Mouse (Mus musculus): Measurements from ENCODE around the gene Fmo1.

Gene Fmo1

GRCm38 (mm10) chr1:162866280-162866681 lies at the start of gene Fmo1:
Gene Fmo1 (minus strand): TSS chr1:162866610.
- DNase-seq (ENCODE audit: low read depth, low spot score), result no peak

- DNase-seq (ENCODE audit: low read depth, low spot score), result no peak
These were observed 48.6 kb upstream of the Fmo1 start for GRCm38 (mm10) chr1:162914932-162915556.

GRCm38 (mm10) chr1:162912085-162912484 lies 45.7 kb upstream of the Fmo1 start:
- DNase-seq (ENCODE audit: low read depth, low spot score), result no peak

DNA sequence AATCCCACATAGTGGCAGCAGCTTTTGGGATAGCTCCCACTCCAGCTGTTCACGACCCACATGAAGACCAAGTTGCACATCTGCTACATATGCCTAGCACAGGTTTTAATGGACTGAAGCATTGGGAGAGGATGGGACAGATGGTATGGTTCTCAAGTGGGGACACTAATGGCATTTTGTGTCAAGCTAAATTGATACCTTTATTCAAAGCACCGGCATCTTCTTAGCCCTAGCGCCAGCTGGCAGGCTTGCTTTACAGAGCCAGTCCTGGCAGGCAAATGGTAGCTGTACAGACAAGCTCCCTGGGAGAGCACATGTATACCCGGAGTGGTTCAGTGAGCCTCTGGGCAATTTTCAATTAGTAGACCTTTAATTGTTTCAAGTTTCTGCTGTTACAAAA lies 35.5 kb upstream of the Fmo1 start:
- no peak for DNase-seq (ENCODE audit: low read depth, low spot score)

DNA sequence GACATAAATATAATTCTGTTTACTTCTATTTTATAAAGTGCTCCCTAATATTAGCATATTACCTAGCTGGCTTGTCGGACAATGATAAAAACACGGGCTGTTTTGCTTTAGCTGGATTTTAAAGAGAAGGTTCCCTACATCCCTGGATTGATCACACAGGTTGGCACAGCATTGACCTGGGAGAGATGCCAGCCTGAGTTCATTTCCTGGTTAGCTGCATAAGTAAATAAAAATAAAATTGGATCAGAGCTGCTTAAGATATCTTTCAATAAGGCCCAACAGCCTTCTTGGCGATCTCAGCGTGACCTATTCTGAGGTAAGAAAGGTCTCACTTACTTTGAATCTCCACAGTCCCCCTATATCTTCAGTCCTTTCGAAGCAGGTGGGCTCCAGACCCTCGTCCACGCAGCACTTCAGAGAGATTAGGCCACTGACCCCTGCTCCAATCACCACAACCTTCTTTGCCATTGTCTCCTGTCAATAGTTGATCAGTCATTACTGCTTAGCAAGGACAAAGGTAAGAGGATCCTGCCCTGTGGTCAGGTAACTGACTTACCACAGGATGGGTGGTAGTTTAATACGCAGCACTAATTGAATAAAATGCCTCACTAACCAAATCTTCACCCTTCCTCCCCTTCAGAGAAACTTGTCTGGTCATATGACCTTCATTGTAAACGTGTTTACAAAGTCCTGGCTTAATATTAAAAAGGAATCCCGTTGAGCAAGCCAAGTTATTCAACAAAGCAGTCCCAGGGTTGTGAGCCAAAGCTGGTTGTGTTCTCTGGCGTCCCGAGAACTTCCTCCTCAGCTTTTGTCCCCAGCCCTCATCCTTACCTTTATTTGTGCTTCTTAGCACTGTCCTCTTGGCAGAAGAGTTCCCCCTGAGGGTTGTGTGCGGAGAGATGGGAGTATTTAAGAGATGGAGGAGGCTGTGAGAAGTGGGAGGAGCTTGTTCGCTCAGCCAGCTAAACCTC lies 31.7 kb upstream of the Fmo1 start, which contains the start of gene Fmo2:
TSS of gene Fmo2 (minus strand) at position 889 of the 974 bp plus-strand sequence.
- DNase-seq (ENCODE audit: low read depth, low spot score), result no peak

GRCm38 (mm10) chr1:162895900-162896299 lies 29.5 kb upstream of the Fmo1 start:
- no peak for DNase-seq (ENCODE audit: low read depth, low spot score)

- DNase-seq (ENCODE audit: low read depth, low spot score), result no peak
These were observed 26.6 kb upstream of the Fmo1 start for GRCm38 (mm10) chr1:162893014-162893413.

DNA sequence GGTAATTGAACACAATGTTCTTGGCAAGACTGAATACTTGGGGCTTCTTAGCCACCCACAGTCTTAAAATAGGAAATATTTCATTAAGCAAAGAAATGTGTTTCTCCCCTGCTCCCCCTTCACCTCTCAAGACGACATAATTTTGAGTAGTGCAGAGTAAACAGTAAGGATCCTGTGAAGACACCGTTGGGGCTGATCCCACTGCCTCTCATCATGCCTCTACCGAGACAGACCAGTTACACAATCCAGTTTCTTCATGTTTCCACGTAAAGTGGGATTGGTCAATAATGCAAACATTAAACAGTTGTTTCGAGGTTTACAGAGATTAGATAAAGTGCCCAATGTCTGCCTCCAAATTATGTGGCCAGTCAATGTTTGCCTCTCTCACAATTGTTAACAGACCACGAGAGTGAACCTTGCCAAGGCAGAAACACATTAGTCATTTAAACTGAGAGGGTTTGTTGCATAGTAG lies 25.6 kb upstream of the Fmo1 start:
- no peak for DNase-seq (ENCODE audit: low read depth, low spot score)

- DNase-seq (ENCODE audit: low read depth, low spot score), result no peak
These were observed 22.2 kb upstream of the Fmo1 start for GRCm38 (mm10) chr1:162888646-162889045.

GRCm38 (mm10) chr1:162887644-162888043 lies 21.2 kb upstream of the Fmo1 start:
- no peak for DNase-seq (ENCODE audit: low read depth, low spot score)

DNA sequence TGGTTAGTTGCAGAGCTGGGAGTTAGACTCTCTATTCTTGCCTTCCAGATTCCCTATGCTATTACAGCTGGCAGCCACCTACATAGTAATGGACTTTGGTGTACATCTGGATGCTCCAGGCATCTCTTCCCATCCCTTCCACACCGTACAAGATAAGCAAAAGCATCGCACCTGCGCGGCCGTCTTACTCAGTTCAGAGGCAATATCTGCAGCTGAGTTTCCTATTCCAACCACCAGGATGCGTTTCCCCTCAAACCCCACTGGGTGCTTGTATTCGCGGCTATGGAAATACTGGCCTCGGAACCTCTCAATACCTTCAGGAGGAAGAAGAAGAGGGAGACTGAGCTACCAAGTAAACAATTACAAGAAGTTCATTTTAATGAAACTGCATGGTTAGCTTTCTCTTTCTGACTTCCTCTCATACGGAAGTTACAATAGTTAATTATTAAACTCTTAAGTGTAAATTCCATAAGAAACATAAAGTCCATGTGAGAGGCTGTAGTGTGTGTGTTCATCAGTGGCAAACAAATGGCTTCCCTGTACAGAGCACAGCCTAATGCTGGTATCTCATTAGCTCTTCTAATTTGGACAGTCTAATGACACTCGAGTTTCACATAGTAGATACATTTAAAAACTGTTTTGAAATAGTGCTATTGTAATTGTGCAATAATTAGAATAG lies 19.9 kb upstream of the Fmo1 start:
- DNase-seq (ENCODE audit: low read depth, low spot score), result no peak

- no peak for DNase-seq (ENCODE audit: low read depth, low spot score)
These were observed 16.3 kb upstream of the Fmo1 start for GRCm38 (mm10) chr1:162882681-162883080.

DNA sequence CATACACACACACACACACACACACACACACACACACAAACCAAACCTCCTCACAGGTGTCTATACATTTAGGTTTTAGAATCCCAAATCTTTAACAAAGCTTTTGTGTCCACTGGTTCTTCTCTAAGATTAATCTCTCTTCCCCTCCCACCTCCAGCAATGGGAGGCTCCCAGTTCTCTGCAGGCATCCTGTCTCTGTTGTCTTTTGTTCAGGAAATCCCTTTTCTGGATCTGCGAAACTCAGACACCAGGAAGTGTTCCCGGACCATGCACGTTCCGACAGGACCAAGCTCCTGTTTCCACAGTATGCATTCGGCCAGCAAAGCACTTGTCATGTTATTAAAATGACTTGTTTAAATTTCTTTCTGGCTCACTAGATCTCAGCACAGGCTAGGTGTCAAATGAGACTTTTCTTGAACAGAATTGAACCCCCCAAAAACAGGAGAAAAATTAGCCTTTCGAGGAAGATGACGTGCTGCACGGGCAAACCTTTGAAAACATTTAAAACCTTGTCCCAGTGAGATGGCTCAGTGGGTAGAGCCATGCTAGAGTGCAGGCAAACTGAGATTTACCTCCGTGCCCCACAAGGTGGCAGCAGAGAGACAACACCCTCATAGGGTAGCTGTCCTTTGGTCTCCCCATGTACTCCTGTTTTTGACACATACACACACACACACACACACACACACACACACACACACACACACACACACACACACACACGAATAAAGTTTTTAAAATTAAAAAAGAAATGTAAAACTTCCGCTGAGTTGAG lies 13.4 kb upstream of the Fmo1 start:
- DNase-seq (ENCODE audit: low read depth, low spot score), result no peak

DNA sequence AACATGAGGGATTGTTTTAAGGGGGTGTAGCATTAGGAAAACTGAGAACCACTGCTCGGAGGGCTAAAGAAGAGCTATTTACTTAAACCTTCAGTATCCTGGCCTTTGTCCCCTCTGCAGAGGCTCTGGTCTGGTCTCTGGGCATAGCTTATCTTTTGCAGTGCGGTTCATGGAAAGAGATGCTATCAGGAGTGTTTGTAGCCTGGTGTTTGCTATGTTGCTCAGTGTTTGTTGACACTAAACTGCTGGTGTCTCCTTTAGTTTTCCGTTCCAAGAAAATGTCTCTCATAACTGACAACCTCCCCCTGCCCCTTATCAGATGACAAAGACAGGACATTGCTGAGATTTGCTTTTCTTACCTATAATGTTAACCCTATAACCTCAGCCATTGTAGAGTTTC lies 8.7 kb upstream of the Fmo1 start:
- DNase-seq (ENCODE audit: low read depth, low spot score), result no peak

- no peak for DNase-seq (ENCODE audit: low read depth, low spot score)
These were observed 5.4 kb upstream of the Fmo1 start for GRCm38 (mm10) chr1:162871701-162872311.

DNA sequence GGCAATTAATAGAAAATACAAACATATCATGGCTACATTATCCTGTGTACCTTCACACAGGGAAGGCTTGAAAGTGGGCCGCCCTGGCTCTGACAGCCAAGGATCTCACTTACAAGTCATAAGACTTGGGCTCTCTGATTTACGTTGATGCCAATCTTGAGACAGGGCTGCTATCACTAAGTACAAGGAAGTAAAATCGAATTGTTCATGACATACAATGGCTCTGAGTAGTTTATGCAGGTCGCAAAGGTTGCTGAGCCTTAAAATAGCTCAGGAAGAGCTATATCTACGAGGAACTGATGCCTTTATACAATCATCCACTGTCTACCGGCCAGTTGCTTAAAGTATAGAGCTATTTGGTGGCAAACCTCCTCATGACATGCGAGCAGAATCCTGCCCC lies 4.6 kb upstream of the Fmo1 start:
- DNase-seq (ENCODE audit: low read depth, low spot score), result no peak

DNA sequence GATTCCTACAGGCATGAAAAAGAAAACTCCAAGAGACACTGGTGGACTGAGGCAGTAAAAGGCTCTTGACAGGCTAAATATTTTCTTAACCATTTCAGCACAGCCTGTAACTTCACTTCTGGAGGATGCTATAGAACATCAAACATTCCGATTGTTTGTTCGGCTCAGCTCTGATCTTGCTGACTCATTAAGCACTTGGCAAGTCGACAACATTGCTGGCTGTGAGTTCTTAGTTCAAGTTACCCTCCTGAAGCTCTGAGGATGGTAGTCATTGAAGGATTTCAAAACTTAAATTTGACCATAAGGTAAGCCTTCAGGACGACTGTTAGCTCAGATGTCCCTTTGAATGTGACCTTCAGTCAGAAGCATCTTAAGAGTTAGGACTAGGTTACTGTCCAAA lies 986 bp upstream of the Fmo1 start:
- no peak for DNase-seq (ENCODE audit: low read depth, low spot score)

DNA sequence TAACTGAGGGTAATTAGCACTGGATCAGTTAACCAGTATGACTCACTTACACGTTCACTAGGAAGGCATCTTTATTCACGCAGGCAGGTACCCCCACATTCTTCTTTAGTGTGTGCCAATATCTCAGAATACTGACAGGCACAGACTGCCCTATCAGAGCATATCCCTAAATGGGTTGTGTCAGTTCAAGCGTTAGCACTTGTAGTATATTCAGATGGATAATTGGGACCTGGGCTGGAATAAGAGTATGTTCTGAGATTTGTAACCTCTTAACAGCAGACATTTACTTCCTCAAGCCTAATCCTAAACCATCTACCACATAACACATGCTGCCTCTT lies 948 bp downstream of the Fmo1 start:
- no peak for DNase-seq (ENCODE audit: low read depth, low spot score)

GRCm38 (mm10) chr1:162864816-162865492 lies 1.5 kb downstream of the Fmo1 start:
- no peak for DNase-seq (ENCODE audit: low read depth, low spot score)

GRCm38 (mm10) chr1:162864279-162864678 lies 2.1 kb downstream of the Fmo1 start:
- DNase-seq (ENCODE audit: low read depth, low spot score), result no peak

GRCm38 (mm10) chr1:162863579-162863978 lies 2.8 kb downstream of the Fmo1 start:
- no peak for DNase-seq (ENCODE audit: low read depth, low spot score)
